Mouse (Mus musculus) lung, postnatal 10 days (tissue): ENCODE measurements around the gene Lrrc18.

Source experiments
- DNase-seq: peaks from one replicate; pipeline ENCODE4 v3.0.0; 2021

The Lrrc18 gene

GRCm38 (mm10) chr14:33053441-33053840 is 62.3 kb downstream of the Lrrc18 start:
- DNase-seq, result no peak

GRCm38 (mm10) chr14:33058881-33059660 is 67.9 kb downstream of the Lrrc18 start:
- DNase-seq, result no peak

- no peak for DNase-seq
Observed at GRCm38 (mm10) chr14:33062996-33063395, 71.8 kb downstream of the Lrrc18 start.
